In the genomic region with DNA sequence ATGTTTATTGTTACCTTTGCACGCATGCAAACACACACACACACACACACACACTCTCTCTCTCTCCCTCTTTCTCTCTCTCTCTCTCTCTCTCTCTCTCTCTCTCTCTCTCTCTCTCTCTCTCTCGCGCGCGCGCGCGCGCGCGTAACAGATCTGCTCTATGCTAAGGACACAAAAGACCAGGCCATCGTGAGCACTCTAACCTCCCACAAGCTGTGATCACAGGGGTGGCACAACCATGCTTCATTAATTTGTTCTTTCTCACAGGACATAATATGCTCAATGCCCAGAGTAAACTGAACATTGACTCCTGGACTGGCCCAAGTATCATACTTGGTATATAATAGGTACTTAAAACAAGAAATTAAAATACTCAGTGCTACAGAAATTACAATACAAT, we compare ENCODE assay signal across 10 mouse cellular contexts. TPM values are rescaled to one million over a fixed set of nuclear protein-coding genes. Genes with fewer than 3 reads are reported as not detected.
DNase-seq lines count a peak whose midpoint lies in the region; ATAC-seq lines count a peak whose summit lies in the region.
"Had no signal": no experiment of that assay in that cellular context is flagged by ENCODE, and none has a peak within 500 bp of the region (broad histone marks: within the 10 kb centered on the region; RNA-seq: fewer than 3 reads in every experiment).

No protein-coding gene starts in this region.

- H3K4me1 ChIP-seq in kidney, embryonic 16.5 days (ENCODE audit: insufficient read depth, low read length): peaks cover 22% of the 10 kb centered on the region
- peaks cover 17% of the 10 kb centered on the region for H3K4me1 ChIP-seq in forebrain, embryonic 14.5 days (ENCODE audit: control insufficient read depth, insufficient read depth, low read length)
- peaks cover 46% of the 10 kb centered on the region for H3K4me1 ChIP-seq in midbrain, embryonic 13.5 days (replicated peaks)

- H3K27me3 ChIP-seq in kidney, embryonic 16.5 days (ENCODE audit: insufficient read depth, low read length): no peaks in the 10 kb centered on the region
- no peaks in the 10 kb centered on the region for H3K27me3 ChIP-seq in forebrain, embryonic 14.5 days (replicated peaks; ENCODE audit: control insufficient read depth, insufficient read depth, low read length)
- no peaks in the 10 kb centered on the region for H3K27me3 ChIP-seq in midbrain, embryonic 13.5 days
- H3K27me3 ChIP-seq: embryonic facial prominence, embryonic 12.5 days had no signal

- peak; percentile 30 for DNase-seq in embryo, embryonic 10.5 days (ENCODE audit: low spot score)
- no peak for DNase-seq in embryo, embryonic 10 days (ENCODE audit: low spot score)
- DNase-seq in kidney, adult 11 months: no peak
- peak; percentile 37 for DNase-seq in forebrain, embryonic 14.5 days (ENCODE audit: low spot score)
- DNase-seq in natural killer cell, adult 2 months (ENCODE audit: low spot score in 2 of 2): no peak
- DNase-seq in testis, postnatal 14 days (ENCODE audit: low spot score): no peak
- DNase-seq: heart, postnatal 10 days had no signal

- H3K9ac ChIP-seq in kidney, embryonic 16.5 days (replicated peaks; ENCODE audit: low read length): no peak overlapping the region
- H3K9ac ChIP-seq in forebrain, embryonic 14.5 days (ENCODE audit: low read length): no peak overlapping the region
- H3K9ac ChIP-seq in midbrain, embryonic 13.5 days (replicated peaks): no peak overlapping the region

- ATAC-seq in kidney, embryonic 16.5 days (ENCODE audit: low FRiP score, low TSS enrichment): peak; percentile 67
- no peak for ATAC-seq in forebrain, embryonic 14.5 days
- ATAC-seq in midbrain, embryonic 13.5 days: no peak

- H3K36me3 ChIP-seq in kidney, embryonic 16.5 days (ENCODE audit: insufficient read depth, low read length): peaks cover 25% of the 10 kb centered on the region
- H3K36me3 ChIP-seq in forebrain, embryonic 14.5 days (ENCODE audit: control insufficient read depth, insufficient read depth, low read length): peaks cover 37% of the 10 kb centered on the region
- peaks cover 28% of the 10 kb centered on the region for H3K36me3 ChIP-seq in midbrain, embryonic 13.5 days

- H3K9me3 ChIP-seq in kidney, embryonic 16.5 days (ENCODE audit: low read length): no peaks in the 10 kb centered on the region
- H3K9me3 ChIP-seq in forebrain, embryonic 14.5 days (replicated peaks; ENCODE audit: control insufficient read depth, low read length): no peaks in the 10 kb centered on the region
- H3K9me3 ChIP-seq in midbrain, embryonic 13.5 days: no peaks in the 10 kb centered on the region
- H3K9me3 ChIP-seq: embryonic facial prominence, embryonic 12.5 days had no signal

- no peak overlapping the region for H3K27ac ChIP-seq in kidney, embryonic 16.5 days (ENCODE audit: low read length)
- H3K27ac ChIP-seq in forebrain, embryonic 14.5 days (ENCODE audit: low read depth, low read length): no peak overlapping the region
- H3K27ac ChIP-seq in midbrain, embryonic 13.5 days: no peak overlapping the region

- WGBS in kidney, embryonic 16.5 days: 50% methylated on average over 11 of the region's 12 CpGs
- 14% methylated on average over 11 of the region's 12 CpGs for WGBS in forebrain, embryonic 14.5 days
- 28% methylated on average over 11 of the region's 12 CpGs for WGBS in midbrain, embryonic 13.5 days

- H3K4me3 ChIP-seq in kidney, embryonic 16.5 days (ENCODE audit: low read length): peak overlapping the region; percentile 22; the same call in 1 of the 2 replicates
- no peak overlapping the region for H3K4me3 ChIP-seq in forebrain, embryonic 14.5 days (ENCODE audit: low read depth, low read length)
- 0 out of 2 replicates have a peak overlapping the region, but pooled peaks have one; percentile 14 for H3K4me3 ChIP-seq in midbrain, embryonic 13.5 days (replicated peaks)

- peak overlapping the region; percentile 36 for H3K4me2 ChIP-seq in kidney, embryonic 16.5 days (replicated peaks; ENCODE audit: low read depth, low read length)
- peak overlapping the region; percentile 80 for H3K4me2 ChIP-seq in forebrain, embryonic 14.5 days (ENCODE audit: low read length)
- 0 out of 2 replicates have a peak overlapping the region, but pooled peaks have one; percentile 6 for H3K4me2 ChIP-seq in midbrain, embryonic 13.5 days (replicated peaks)

RNA-seq across cellular contexts. Expression of gene Tnpo1, which starts 37.0 kb away (rescaled TPM):
- 65.4 and 67.7 TPM in 2 replicates for polyA plus RNA-seq in kidney, embryonic 16.5 days (2015; fragmentation: Nextera tagmentation; extraction: Ambion mirVana)
- 59.2 and 75.4 TPM in 2 replicates for polyA plus RNA-seq in forebrain, embryonic 14.5 days (2014; fragmentation: Nextera tagmentation; extraction: Ambion mirVana)
- 70.3 and 71.4 TPM in 2 replicates for polyA plus RNA-seq in midbrain, embryonic 13.5 days (2015; fragmentation: Nextera tagmentation; extraction: Ambion mirVana)

Comparison
In these comparisons a context has a peak if more than half of its experiments do, and no peak if none do; other contexts are left out.
1. DNase-seq: peak in embryo, embryonic 10.5 days (single experiment) and forebrain, embryonic 14.5 days (single experiment); none in embryo, embryonic 10 days (single experiment), kidney, adult 11 months (single experiment), natural killer cell, adult 2 months (0 of 2) and testis, postnatal 14 days (single experiment).
2. H3K4me2 ChIP-seq: peak in every context shown above with its lines; median percentile 80 in forebrain, embryonic 14.5 days; 36 in kidney, embryonic 16.5 days; 6 in midbrain, embryonic 13.5 days.